Mouse (Mus musculus) erythroblast, embryonic 14.5 days (primary cell): ENCODE data around the gene Atrnl1.

Source experiments
- GATA1 ChIP-seq: IDR thresholded peaks from 2 replicates; pipeline ENCODE4 v1.6.1; 2012; ENCODE audit warnings: low read length, inconsistent platforms, mixed read lengths
- TAL1 ChIP-seq: IDR thresholded peaks from 3 replicates; pipeline ENCODE4 v1.6.1; 2012; ENCODE audit warnings: low read length, inconsistent platforms, mixed read lengths

- TF ChIP-seq GATA1 (no peak), TAL1 (no peak)
Observed at GRCm38 (mm10) chr19:58088433-58088832, 477.6 kb downstream of the Atrnl1 start.
